Mouse (Mus musculus): ENCODE results near the gene Slx4ip.
"Not testable (repeated sequence)": the region's sequence is repeated elsewhere in the genome, so short reads cannot be mapped to it uniquely, and the experiment has no call there.

Slx4ip gene

DNA sequence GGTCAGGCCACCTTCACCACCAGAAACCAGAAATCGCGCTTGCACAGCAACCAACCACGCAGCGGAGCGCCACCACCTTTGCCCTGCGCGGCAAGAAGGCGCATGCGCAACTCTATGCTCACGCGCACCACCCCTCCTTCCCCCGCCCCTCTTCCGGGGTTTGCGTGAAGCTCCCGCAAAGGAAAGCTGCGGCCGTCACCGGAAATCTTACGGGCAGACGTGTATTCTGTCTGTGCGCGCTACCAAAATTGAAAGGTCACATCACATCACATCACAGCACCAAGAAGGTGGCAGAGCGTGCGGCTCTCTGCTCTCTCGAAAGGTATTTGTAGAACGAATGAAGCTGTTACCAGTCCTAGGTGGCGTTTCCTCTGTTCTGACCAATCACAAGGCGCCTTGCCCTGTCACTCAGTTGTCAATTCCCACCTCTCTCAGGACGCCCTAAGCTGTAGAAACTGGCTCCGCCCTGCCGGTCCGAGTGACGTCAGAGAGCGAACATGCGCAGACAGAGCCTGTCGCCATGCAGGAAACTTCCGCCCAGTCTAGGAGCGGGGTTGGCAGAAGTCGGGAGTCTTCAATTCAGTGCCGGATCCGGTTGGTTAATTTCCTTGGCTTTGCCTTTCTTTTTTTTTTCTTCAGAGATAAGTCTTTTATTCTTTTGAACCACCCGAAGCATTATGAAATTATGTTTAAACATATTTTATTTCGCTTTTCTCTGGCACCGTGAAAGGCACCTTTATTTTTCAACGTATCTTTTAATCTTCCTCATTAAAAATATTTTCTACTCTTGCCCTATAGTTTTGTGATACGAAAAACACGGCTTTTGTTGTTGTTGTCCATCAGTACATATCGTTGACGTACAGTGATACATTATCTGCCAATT lies at the start of gene Slx4ip, which contains the start of the genes AL731706.1 and Mkks:
Gene Slx4ip, plus strand, starts transcription at position 151 of the 883 bp plus-strand sequence.
Gene AL731706.1, minus strand, starts transcription at position 322 of the 883 bp plus-strand sequence.
Gene Mkks, minus strand, starts transcription at position 322 of the 883 bp plus-strand sequence.
- peak; percentile 100 for DNase-seq (ENCODE audit: low spot score in 2 of 2)

DNA sequence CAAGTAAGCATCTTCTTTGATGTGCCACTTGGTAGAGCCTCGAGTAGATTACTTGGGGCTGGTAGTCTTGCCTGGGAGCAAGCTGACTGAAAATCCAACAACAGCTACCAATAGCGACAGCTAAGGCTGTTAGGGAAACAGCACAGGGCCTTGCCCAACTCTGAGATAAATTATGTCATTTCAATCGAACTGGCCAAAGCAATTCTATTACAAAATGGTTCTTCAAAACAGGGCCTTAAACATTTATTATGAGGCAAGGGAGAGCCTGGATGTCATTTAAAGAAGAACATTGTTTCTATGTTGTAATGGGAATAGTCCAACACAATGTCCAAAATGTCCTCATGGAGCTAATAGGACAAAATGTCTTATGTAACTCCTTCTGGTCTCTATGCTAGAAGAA lies 40.7 kb upstream of the Slx4ip start:
- DNase-seq (ENCODE audit: low spot score in 2 of 2): no peak

DNA sequence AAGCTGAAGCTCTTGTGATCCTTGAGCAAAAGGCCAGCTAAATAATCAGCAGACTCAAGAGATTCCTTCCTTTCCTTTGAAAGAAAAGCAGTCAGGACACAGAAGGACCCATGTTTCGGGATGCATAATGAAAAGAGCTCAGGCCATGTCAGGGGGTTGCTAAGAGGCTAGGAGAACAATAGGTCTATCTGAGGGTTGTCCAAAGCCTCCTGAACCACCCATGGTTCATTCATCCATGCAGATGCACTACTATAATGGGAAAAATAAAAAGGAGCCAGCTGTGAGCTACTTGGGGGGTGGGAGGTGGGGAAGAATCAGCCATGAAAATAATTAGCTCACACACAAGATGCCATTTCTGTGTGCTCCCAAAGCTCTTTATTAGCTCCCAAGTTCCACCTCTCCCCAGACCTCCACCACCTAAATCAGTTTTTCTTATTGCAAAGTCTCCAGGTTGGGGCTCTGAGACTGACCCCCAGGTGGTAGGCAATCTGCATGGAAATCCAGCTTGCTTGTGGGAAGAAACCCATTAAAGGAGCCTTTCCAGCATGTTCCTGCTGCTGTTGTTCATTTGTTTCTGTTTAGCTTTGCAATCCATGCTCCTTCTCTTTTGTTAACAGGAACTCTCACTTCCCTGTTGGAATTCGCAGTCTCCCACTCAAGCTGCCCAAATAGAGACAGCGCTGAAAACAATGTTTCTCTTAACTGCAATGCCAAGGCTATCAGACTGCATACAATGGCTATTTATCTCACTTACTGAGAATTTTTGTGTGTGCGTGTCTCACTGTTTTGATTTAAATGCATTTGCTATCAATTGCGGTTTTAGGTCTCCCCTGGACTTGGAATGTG lies 36.3 kb upstream of the Slx4ip start:
- DNase-seq (ENCODE audit: low spot score in 2 of 2): no peak

DNA sequence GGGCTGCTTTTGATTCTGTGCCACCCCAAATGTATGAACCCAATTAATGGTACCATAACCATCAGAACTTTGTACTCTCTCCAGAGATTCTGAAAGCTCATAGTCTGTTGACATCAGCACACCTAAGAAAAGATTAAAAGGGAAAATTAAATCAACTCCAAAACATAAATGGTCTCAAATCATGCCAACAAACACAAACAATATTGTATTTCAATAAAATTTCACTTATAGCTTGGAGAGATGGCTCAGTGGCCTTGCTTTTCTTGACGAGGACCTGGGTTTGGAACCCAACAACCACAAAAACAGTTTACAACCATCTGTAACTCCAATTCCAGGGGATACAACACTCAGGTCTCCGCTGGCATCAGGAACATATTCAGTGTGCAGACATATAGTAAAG lies 5.4 kb upstream of the Slx4ip start, which contains the start of gene AL731706.2:
Gene AL731706.2, minus strand, starts transcription at position 101 of the 400 bp plus-strand sequence.
- DNase-seq (ENCODE audit: low spot score in 2 of 2): no peak

DNA sequence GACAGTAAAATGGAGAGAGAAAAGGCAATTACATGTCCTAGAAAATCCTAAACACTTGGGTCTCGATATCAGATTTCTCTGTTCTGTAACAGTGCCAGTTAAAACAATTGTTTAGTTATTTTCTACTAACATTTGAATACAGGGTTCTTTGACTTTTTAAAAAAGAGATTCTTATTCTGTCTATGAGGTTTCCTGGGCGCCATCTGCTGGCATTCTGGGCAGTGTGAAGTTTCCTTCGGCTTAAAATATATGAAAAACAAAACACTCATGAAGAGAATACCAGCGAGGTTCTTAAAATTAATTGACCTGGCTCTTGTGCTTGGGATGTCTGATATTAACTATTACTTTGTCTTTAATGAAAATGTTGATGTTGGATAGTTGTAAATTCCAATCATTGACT lies 4.2 kb upstream of the Slx4ip start:
- DNase-seq (ENCODE audit: low spot score in 2 of 2): no peak

DNA sequence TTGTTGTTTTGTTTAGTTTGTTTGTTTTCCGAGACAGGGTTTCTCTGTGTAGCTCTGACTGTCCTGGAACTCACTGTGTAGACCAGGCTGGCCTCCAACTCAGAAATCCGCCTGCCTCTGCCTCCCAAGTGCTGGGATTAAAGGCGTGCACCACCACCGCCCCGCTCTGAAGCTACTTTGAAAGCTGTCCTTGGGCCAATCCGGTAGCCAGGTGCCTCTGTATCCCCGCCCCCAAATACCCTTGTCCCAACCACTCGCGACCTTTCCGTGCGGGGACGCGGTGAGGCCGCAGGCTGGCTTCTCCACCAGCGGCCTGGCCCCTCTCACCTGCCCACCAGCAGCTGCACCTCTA lies 326 bp upstream of the Slx4ip start:
- not testable (repeated sequence) for DNase-seq (ENCODE audit: low spot score in 2 of 2)

DNA sequence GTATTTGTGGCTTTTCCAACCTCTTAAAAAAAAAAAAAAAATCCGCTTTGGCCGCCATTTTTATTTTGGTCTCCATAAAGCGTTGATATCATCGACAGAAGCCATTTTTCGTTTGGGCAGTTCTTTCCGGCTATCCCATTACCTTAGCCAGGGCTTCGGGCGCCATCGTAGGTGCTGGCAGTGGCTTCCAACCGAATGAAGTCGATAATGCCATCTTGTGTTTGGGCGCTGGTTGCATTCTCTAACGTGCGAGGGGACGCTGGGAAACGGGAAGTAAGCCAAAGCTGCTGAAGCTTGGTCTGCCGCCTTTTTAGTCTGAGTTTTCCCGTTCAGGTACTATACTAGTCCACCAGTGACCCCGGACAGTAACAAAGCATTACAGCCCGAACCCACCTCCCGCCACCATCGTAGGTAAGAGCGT lies 943 bp downstream of the Slx4ip start:
- DNase-seq (ENCODE audit: low spot score in 2 of 2): peak; percentile 95 to 99

DNA sequence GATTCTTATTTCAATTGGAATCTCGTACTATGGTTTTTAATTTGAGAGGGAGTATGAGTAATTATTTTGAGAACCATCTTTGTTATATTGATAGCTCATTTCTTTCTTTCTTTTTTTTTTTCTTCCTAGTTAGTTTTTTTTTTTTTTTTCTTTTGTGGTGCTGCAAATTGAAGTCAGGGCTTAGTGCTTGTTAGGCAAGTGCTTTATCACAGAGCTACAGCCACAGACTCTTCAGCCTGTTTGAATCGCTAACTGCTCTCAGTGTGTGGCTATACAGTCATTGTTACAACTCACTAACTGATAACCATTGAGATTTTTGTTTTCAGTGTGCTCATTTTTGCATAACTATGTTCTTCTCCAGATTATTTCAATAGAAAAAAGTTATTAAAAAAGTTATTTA lies 3.5 kb downstream of the Slx4ip start:
- DNase-seq (ENCODE audit: low spot score in 2 of 2): no peak

DNA sequence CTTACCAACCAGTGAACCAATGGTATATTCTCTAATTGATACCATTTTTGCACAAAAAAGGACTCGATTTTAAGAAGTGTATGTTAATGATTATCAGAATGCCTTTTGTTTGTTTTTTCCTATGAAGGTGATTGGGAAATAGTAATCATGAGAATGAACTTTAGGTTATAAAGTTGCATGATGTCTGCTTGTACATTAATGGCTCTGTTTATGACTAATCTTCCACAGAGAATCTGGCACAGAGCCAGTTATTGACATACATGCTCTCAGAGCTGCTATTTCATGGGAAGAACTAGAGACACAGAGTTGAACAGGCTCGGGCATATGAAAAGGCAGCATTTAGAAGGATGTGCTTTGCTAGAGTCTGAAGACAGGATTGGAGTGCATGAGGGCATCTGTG lies 5.1 kb downstream of the Slx4ip start:
- DNase-seq (ENCODE audit: low spot score in 2 of 2): no peak

DNA sequence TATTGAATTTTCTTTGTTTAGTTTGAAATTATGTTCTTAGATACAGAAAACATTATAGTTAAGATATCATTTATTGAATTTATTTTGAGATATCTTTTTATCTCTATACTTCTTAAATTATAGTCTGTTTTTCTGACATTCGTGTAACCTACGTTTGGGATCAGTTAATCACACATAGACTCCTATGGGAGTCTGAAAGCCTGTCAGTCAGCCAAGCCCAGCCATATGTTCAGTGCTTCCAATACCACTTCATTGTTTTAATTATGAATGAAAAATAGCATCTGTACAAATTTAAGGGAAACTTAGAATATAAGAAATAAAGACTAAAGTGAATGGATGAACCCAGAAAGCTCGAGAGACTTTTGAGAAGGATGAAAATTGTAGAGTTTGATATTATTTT lies 17.6 kb downstream of the Slx4ip start:
- no peak for DNase-seq (ENCODE audit: low spot score in 2 of 2)

DNA sequence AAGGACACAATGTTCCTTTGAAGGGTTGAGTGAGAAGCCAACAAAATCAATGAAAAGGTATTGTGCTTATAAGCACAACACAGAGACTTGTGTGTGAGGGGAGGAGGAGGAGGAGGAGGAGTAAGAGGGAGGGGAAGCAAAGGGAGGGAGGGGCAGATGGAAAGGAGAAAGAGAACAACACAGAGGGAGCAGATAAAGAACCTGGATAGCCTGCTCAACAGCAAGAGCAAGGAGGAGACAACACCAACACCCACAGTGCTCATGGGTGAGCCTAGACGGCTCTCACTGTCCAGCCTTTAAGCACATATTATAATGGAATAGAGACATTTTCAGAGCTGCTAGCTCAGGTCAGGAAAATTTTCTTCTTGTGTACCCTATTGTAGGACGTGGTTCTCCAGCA lies 18.3 kb downstream of the Slx4ip start:
- DNase-seq (ENCODE audit: low spot score in 2 of 2): no peak

DNA sequence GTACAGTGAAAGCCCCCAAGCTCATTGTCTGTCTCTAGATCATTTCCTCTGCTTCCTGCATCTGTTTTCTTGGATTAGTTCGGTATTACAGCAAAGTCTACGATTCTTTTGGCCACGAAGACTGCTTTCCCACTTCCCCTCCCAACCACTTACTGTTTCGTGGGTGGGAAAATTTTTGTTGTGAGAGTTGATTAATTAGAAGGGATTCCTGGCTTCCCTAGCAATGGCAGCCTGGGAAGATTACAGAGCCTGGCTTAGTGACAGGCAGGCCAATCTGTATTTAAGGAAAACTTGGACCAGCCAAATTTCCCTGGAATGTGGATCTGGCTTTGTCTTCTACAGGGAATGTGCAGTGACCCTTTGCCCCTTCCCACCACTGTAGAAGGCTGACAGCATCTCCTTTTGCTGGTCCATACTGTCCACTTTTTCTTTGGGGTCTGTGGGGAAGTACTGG lies 21.0 kb downstream of the Slx4ip start:
- peak; percentile 22 to 49 for DNase-seq (ENCODE audit: low spot score in 2 of 2)

DNA sequence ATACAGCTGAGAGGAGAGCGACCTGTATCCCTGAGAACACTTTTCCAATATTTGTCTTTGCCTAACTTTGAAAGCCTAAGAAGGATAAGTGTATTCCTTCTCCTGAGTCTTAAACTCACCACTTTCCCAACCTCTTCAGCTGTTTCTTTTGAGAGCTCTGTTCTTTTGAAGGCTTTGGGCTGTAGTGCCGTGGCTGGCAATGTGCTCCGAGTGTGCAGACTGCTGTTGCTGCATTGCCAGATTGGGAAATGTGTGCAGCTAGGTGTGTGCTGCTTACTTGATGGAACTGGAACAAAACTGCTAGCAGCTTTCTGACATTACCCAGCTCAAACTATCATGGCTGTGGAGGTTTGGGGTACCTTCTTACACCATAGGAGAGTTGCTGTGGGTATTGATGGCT lies 22.0 kb downstream of the Slx4ip start:
- DNase-seq (ENCODE audit: low spot score in 2 of 2): no peak

DNA sequence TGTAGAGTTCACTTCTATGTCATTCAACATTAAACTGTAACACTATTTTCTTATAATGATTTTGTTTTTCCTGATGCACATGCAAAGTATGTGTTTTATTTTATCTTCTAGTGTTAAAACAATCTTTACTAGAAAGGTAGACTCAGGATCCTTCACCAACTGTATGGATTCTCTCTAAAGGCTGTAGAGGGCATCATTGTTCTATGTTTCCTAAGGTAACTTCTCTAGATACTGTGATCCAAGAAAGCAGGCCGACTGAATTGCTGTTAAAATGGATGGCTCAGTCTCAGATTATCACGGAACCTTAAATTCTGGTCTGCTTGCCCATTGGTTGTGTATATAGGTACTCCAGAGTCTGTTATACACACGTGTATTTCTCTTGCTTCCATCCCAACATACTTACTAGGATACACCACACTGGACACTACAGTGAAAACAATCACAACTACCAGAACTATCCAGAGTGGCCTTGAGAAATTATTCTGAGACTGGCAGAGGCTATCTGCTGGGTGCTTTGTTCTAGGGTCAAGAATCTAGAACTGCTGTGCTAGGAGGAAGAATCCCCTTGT lies 23.4 kb downstream of the Slx4ip start:
- DNase-seq (ENCODE audit: low spot score in 2 of 2): no peak

DNA sequence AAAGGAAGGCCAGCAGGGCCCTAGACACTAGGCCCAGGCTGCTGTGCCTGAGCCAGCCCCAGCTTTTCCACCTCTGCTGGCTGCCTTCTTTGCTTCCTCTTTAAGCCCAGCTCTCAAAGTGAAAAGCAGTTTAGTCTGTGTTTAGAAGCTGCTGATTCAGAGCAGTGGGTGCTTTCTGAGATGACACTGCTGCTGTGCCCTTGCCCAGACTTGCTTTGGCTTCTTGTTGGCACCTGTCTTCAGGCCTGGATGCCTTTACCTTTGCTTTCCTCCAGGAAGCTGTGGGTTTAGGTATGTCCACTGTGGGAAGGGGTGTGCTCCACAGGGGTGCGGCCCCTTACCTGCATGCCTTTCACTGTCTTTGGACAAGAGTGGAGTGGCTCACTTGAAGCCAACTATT lies 28.4 kb downstream of the Slx4ip start:
- DNase-seq (ENCODE audit: low spot score in 2 of 2): no peak

DNA sequence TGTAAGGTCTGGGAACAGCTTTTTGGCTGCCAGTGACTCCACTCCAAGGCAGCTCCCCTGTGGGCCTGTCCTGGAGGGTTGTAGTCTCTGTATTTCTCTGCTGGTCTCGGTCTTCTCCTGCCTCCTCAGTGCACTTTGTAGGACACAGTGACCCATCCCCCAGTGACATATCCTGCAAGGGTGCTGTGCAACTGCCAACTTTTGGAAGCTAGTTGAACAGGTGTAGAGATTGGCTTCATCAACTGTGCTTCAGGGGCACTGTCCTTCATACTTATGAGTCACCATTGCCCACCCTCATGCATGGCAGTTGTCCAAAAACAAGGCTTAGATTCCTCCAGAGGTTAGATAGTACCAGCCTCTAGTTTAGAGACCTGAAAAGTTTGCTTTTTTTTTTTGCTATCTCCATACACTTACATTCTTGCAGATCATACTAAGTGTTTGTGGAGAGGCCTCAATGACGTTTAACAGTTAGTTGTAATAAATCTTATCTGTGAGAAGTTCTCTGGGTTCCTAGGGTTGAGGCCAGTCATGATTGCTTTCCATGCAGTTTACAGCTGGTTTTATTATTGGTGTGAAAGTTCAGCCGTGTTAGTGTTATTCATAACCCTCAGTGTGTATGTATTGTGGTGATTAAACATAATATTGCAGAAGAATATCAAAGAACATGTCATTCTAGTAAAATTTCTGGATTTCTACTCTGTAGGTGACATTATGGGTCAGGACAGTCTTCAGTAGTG lies 29.4 kb downstream of the Slx4ip start:
- DNase-seq (ENCODE audit: low spot score in 2 of 2): no peak

DNA sequence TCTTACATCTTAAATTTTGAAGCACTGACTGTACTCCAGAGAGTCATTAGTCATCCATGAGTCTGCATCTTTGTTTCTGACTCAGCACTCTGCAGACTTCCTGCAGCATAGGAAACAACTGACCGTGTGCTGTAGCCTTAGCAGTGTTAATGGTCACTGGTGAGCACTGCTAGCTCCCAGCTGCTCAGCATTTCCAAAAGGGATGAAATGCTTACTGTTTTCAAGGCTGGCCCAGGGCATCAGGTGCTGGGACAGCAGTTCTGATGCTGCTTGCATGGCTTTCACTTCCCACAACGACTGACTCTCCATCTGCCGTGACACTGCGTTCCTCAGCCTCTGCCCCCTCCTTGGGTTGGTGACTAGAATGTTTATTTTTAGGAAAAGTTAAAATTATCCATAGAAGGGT lies 30.0 kb downstream of the Slx4ip start:
- peak; percentile 16 to 21 for DNase-seq (ENCODE audit: low spot score in 2 of 2)

DNA sequence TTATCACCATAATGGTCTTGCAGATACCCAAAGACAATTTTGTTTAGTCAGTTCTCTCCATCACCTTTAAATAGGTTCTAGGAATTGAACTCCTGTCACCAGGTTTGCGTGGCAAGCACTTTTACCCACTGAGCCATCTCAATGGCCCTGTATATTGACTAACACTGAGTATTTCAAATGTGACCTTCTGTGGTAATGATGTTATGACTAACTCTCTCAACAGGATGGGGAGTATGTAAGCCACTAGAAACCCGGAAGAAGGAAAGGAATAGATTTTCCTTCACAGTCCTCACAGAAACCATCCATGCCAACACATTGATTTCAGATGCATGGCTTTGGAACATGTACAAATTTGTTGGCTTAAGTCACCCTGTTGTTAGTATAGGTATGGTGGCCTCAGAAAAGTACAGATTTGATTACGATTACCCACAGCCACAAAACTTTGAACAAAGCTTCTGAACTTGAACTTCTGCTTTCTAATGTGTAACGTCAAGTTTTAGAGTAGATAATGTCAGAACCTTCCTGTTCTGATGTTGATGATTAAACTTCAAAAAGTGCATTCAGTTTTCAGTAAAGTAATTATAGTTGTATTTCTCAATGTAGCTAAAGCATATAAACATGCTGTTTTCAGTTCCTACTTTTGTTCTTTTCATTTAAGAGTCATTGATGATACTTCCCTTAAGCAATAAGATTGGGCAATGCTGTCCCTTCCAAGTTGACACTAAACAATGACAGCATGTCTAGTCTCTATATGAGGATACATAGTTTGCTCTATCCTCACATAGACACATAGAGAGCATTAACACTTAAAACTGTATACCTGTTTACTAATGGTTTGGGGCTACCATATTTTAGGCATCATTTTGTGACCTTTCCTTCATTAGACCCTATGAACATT lies 45.6 kb downstream of the Slx4ip start:
- DNase-seq (ENCODE audit: low spot score in 2 of 2): peak in 1 of 2 experiments; percentile 12

DNA sequence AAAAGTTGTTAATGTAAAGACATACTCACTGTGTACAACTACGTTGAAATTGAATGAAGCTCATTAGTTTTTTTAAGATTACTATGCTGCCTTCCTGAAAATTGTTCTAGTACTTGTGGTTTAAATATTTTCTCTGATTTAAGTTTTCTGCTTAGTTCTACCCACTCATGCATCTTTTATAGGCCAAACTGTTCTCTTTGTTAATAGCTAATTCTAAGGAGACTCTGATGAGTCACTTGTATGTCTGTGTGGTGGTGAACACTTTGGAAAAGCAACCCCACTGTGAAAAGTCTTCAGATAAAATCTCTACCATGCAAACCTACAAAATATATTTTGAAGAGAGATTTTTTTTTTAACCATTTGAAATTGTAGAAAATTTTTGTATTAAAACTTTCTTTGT lies 47.2 kb downstream of the Slx4ip start:
- DNase-seq (ENCODE audit: low spot score in 2 of 2): no peak

DNA sequence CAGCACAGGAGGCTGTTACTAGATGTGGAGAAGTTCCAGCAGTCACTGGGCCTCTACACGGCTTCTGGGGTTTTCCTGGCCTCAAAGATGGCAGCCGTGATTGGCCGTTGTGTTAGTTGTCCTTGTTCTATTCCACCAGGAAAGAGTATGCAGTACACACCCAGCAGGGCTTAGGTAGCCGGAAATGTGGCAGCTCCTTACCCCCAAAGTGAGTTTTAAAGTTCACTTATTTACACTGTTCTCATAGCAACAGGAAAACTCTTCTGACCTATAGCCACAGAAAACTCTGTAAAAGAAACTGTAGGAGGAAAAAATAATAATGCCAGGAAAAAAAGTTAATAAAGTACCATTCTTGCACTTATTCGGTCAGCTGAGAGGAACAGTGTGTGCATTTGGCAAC lies 55.3 kb downstream of the Slx4ip start:
- no peak for DNase-seq (ENCODE audit: low spot score in 2 of 2)

All from heart, adult 9 months (tissue).